Mouse (Mus musculus) gastrocnemius, postnatal 10 days (tissue): Measurements from ENCODE around the gene Crip2. TPM values are rescaled to one million over a fixed set of nuclear protein-coding genes. Genes with fewer than 3 reads are reported as not detected.
A peak's percentile ranks its signal among the peaks of the same experiment; 100 is the strongest.

ENCODE experiments used
- DNase-seq: peaks from one replicate; pipeline ENCODE4 v3.0.0; 2021; ENCODE audit warnings: mixed read lengths
- long read RNA-seq, 2 experiments: library from polyadenylated mRNA; stranded (forward); transcript quantifications; one replicate each; pipeline ENCODE4 v2.0.0; 2021
- total RNA-seq, 2 experiments: library from RNA; stranded (reverse); gene quantifications; 2 replicates each; pipeline ENCODE4 v1.2.3; 2021

The Crip2 gene
- 100 to 1,000 TPM in 1 of 2 experiments, 10 to 100 TPM in 1; 94.0 to 102 TPM for total RNA-seq
- long read RNA-seq, experiment 1, transcript Crip2-201 (7 exons, 1,439 nt): major isoform, 131 of 136 reads
- long read RNA-seq, experiment 1, partial matches to known transcripts: 3 of 136 reads
- long read RNA-seq, experiment 1, other reads (novel, unspliced or antisense): 1 of 136 reads
- long read RNA-seq, experiment 2, transcript Crip2-201 (7 exons, 1,439 nt): major isoform, 135 of 146 reads
- long read RNA-seq, experiment 2, partial matches to known transcripts: 1 of 146 reads
- long read RNA-seq, experiment 2, other reads (novel, unspliced or antisense): 8 of 146 reads

DNA sequence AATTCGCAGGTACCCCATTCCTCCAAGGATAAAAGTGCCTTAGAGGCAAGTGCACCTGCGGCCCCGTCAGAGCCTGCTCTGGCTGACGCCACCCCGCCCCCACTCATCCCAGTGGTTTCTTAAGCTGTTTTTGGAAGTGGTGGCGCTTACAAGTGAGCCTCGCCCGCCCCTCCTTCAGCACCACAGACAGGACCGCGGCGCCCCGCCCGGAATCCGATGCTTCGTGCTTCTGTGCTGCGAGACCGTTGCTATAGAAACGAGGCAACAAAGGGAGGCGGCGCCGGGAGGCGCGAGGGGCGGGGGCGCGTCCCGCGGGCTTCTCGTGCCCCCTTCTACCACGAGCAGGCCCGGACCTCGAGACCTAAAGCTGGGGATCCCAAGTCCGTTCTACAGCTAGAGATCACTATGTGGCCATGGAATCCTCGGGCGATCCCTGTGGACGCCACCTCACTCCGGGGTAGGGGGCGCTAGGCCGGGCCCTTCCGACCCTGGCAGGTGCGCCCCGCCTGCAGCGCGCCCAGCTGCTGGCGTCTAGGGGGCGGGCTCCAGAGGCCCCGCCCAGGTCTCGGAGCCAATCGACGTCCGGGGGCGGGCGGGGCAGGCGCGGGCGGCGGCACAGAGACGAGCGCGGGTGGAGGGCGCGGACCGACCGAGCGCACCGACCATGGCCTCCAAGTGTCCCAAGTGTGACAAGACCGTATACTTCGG lies at the start of gene Crip2:
Gene Crip2, plus strand, starts transcription at position 329 of the 708 bp plus-strand sequence.
- peak; percentile 83 for DNase-seq

DNA sequence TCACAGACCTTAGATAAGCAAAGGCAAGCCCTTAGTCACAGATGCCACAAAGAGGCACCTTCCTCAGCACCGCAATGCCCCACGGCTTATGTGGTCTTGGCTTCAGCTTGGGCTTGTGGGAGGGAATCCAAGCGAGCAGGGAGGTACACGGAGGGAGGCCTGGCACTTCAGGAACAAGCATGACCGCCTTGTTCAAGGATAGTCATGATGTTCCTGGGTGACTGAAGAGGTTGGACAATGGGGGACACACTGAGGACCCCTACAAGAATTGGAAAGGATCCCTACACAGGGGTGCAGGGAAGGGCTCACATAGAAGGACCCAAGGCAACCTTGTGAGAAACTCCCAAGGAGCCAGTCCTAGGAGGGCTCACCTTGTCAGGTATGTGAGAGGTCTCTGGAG lies 43.0 kb upstream of the Crip2 start:
- no peak for DNase-seq

DNA sequence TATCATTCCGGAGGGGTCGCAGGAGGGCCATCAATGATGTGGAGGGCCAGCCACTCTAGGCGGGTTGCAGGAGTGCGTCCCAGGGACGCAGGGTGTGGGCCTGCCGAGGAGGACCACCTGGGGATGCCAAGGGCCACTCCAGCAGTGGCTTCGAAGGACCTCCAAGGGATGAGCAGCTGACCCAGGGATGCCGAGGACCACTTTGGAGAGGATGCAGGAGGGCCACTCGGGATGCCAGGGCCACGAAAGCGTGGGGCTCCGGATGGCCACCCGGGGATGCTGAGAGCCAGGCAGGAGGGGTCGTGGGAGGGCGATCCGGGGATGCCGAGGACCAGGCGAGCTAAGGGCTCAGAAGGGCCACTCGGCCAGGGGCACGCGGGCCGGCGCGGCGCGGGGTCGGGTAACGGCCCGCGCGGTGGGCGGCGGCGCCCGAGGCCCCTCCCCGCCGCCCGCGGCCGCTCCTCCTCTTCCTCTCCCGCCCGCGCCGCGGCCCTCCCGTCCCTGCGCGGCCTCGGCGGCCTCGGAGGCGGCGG lies 42.2 kb upstream of the Crip2 start, which contains the start of gene Mta1:
Gene Mta1, plus strand, starts transcription at position 530 of the 533 bp plus-strand sequence.
- DNase-seq: peak; percentile 63

DNA sequence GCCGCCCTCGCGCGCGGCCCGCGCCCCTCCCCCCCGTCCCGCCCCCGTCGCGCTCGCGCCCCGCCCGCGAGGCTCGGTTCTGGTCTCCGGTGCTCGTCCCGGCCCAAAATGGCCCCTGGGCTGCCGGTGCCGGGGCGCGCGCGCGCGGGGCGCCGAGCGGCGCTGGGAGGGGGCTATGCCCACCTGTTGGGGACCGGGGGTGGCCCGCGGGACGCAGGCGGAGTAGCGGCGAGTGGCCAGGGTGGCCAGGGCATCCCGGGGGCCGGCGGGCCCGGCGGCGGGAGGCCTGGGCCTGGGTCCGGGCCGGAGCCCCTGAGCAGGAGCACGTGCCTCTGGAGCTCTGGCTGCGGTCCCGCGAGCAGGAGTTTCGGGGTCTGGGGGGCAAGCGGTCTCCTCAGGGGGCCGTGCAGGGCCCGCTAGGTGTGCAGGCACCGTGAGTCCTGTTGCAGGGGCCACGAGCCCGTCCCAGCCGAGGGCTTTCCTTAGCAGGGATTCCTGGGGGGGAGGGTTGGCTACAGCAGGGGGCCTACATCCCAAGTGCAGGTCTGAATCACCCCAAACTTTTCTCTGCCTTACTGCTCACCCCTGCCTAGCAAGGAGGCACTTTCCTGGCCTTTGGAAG lies 41.4 kb upstream of the Crip2 start:
- peak; percentile 50 for DNase-seq

DNA sequence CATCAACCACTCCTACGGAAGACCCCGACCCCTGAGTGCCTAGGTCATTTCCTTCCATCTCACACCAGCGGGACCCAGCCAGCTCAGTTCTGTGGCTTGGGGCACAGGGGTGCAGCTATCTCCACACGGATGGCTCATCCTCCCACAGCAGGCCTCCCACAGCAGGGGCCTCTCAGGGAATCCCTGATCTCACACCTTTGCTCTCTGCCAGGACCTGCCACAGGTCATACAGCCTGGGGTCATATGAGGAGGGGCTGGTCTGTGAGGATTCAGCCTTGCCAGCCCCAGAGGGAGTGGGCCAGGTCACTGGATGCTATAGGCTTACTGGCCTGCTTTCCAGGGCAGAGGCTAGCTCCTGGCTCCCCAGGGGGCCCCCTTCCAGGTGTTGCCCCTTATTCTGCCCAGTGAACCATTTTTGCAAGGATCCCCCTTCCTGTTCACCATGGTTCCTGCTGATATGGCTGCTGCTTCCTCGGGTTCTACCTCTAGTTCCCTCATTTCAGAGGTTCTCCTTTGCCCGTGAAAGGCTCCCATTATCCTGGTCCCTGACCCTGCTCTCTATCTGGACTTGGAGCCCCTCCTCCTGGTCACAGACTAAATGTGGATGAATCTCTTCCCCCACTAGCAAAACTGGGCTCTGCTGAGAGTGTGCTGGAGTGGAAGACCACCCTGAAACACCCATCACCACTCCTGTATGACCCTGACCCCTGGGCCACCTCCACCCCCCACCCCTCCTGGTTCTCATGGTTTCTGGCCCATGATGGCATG lies 40.4 kb upstream of the Crip2 start:
- no peak for DNase-seq

DNA sequence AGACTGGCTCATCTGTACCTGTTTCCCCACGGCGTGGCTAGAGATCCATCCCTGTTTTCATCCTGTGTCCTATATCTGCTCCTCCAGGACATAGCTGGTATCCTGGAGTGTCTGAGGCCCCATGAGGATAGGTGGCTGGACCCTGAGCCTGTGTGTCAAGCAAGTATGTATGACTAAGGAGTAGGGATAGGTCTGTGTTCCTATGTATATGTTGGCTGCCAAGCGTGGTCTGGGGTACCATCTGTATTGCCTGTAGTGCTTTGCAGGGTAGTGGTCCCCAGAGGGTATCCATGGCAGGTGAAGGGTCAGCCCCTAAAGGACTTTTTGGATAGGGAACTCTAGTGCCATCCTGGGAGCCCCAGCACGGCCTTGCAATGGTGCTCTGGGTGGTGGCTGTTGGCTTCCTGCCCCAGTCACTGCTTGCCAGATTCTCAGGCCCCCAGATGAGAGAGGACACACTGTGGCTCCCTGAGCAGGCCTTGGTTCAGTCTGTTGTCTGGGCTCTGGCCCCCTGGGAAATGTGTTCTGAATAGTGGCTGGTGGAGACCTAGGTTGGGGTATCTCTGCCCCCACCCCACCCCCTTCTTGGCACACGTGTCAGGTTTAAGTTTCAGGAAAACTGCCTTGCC lies 39.5 kb upstream of the Crip2 start:
- DNase-seq: peak; percentile 51

DNA sequence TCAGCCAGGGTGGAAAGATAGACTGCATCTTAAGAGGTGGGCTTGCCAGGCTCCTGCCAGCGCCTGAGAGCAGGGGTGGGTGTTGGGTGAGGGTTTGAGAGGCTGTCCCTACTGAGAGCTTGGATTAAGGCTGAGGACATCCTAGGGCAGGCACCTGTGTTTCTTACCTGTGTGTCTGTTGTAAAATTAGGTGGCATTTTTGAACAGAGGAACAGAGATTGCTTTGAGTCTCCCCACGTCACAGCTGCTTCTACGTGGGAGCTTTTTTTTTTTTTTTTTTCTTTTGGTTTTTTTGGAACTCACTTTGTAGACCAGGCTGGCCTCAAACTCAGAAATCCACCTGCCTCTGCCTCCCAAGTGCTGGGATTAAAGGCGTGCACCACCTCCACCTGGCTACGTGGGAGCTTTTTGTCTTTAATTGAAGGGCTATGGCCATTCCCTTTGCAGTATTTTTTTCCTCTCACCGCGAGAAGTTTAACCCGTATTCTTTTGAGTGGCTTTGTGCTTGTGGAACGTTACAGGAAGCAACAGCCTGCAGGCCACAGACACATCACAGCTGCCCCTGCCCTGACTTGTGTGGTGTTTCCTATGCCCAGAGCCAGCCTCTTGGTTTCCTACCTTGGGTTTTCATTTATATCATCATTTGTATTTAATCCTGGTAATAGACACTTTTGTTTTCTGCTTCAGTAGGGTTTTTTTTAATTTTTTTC lies 38.6 kb upstream of the Crip2 start:
- no peak for DNase-seq

DNA sequence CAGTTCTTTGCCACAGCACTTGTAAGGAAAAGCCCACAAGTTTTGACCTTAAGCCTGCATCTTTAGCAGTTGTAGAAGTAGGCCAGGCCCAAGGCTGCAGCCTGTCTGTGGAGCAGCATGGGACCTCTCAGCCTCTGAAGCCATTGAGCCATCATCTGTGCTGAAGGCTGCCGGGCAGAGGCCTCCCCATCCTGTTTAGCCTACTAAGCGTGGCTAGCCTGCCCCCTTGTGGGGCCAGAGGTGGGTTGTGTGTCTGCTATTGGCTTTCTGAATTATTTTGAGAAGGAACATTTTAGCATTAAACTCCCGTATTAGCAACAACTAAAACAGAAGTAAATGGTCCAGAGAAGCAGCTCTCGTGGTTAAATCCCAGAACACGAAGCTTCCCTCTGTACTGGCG lies 37.6 kb upstream of the Crip2 start:
- DNase-seq: peak; percentile 64

DNA sequence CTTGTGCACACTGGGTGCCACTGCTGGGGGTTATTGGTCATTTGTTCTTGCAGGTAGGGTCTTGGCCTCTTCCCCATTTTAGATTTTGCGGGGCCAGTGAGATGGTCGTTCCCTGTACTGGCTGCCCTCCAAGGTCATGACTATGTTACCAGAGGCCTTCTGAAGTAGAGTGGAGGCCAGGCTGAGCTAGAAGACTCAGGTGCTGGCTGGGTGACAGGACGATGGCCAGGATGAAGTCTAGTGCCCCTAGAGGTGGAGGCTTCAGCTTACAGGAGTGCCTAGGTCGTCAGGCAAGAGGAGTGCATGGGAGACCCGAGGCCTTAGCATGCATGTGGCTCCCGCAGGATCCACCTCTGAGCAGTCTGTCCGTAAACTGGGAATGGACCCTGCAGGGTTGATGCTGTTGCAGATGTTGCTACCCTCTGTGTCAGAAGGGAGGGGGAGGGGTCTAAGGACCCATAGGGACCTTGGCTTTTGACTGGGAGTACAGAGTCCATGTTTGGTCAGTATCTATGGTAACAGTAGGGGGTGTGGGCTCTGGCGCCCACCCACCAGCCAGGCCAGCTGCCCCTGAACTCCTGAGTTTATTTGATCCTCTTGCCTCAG lies 36.1 kb upstream of the Crip2 start:
- DNase-seq: no peak

DNA sequence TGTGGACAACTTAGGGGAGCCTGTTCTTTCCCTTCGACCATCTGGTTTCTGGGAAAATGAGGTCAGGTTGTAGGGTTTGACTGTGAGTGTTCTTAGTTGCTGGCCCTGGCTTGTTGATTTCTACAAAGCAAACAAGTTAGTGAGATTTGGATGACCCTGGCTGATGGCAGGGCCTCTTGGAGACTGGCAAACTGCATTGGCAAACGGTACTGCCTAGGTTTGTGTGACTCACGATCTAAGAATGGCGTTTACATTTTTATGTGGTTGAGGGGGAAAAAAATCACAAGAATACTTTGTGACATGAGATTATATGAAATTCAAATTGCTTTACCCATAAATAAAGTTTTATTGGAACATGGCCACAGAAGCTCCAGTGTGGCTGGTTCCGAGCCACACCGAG lies 33.6 kb upstream of the Crip2 start:
- DNase-seq: no peak

DNA sequence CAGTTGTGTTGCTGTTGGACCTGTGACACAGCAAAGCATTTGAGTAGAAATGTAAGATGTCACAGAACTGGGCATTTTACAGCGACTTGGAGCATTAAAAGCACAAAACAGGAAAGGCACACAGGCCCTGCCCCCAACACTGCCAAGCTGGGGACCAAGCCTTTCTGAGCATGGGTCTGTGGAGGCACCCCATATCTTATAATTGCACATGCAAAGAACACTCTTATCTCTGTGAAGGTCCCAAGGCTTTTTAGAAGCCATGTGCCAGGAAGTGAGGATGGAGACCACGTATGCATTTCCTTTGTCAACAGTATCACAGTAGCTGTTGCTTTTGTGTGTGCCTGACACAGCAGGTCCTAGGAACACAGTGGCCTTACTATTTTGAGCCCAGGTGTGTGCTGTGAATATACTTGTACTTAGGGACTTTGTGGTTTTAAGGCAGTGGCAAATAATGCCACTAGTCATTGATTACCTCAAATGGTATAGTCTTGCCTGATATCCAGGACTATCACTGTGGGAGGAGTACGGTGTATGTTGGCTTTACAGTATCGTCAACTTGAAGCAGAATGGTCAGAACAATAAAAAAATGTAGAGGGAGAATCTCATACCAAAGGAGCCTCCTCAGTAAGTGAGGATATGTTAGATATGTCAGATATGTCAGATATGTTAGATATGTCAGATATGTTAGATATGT lies 32.5 kb upstream of the Crip2 start:
- DNase-seq: no peak

DNA sequence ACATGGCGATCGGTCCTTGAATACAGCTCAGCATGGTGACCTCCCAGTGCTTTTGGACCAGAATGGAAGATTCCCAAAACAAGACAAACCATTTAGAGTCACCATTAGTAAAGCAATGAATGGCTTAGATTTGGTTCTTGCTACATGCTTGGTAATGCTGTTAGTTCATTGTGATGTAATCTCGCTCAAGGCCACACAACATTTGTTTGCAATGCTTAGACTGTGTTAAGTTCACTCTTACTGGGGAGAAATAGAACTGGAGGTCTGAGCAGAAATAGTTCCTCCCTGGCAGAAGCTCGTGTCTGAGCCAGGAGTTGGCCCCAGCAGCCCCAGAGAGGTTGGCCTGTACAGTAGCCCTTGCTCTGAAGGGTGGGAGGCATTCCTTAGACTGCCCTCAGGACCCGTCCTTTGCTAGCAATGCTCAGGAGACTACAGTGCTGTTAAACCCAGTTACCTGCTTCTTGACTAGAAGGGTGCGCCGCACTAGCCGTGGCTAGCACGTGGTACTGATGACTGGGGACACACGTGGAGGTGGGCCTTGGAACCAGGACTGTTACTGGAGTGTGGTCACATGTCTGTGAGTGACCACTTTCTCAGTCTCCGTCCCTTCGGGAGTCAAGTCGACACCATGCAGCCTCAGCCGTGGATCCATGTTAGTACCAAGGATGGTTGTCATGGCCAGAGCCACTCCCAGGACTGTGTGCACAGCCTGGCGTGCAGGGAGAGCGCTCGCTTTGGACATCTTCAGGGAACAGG lies 31.3 kb upstream of the Crip2 start:
- DNase-seq: no peak

DNA sequence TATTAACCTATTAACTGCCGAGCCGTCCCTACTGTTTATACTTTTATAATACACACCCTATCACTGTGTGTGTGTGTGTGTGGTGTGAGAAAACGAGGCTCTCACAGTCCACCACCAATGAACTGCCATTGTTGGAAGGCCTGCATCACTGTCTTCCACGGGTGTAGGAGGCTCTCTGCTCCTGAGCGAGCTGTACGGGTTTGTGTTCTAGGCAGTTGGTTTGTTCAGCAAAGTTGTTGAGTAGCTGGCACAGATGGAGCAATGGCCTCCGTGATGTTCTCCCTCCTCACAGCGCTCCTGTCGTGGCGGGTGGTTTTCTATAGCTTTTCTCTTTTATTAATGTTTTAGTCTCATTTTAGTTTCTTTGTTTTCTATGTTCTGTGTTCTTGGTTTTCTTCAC lies 30.2 kb upstream of the Crip2 start:
- no peak for DNase-seq

DNA sequence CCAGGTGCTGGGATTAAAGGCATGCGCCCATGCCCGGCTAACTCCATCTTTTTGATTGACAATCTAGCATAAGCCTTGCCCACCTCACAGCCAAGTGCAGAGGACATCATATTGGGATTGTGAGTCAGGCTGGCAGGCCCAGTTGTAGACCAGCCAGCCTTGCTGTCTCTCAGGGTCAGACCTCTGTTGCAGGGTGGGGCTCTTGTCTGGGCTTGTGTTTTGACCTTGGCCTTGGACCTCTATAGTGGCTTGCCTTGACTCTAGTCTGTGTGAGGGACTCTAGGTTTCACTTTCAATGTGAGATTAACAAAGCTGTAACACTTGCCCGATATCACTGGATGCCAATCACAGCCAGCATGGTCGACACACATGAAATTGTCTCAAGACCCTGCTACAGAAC lies 25.9 kb upstream of the Crip2 start:
- DNase-seq: no peak

DNA sequence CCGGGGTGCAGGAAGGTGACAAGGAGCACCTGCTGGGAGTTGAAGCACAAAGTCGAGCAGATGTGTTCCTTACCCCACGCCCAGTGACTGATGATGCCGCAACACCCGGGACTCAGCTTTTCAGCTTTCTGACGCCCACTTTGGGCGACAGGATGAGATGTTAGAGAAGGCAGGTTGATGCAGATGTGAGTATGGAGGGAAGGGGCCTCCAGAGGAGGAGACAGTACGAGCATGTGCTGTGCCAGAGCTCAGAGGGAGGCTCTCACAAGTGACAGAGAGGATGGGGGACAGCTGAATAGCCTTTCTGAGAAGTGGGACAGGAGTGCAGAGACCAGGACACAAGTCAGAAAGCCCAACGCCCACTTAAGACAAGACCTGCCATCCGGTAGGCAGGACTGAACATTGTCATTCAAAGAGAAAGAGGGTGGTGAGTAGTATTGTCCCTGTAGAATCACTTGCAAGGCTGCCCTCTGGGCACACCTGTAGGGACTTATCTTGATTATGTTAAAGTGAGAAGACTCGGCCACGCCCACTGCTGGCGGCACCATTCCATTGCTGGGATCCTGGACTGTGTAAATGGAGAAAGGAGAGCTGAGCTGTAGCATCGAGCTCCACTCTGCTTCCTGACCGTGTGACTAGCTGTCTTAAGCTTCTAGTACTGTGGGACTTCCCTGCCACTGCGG lies 25.0 kb upstream of the Crip2 start:
- no peak for DNase-seq

DNA sequence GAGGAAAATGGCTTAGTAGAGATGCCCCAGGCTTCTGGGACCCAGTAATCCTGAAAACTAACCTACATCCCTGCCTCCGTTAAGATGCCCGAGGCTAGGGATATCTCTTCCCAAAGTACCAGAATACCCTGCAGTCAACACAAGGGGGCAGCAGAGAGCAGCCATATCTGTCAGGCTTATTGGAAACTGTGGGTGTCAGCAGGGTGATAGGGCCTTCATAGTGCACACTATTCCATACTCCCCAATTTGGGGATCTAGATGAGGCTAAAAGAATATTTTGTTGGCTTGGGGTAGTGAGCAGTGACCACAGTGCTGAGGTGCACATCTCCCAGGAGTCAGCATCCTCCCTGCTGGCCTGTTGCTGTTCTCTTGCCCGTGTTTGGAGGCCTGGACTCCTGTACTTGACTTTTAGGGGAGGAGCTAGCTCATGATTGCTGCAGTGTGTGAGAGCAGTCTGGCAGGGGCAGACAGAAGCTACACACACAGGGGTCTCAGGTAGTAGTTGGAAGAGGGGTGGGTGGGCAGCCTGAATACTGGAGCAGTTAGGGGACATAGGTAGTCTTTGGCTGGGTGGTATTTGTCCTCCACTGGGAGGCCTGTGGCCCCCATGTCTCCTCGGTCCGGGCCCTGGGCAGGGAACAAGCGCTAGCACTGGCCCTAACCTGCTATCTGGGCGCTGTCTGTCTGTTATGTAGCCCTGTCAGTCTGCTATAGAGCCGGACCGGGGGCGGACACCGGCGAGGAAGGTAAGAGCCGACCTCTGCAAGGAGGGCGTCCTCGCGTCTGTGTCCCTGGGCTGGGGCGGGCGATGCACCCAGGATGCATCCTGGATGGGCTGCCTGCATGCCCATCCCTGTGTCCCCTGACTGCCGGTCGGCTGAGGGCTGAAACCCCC lies 20.3 kb upstream of the Crip2 start:
- DNase-seq: peak; percentile 88

DNA sequence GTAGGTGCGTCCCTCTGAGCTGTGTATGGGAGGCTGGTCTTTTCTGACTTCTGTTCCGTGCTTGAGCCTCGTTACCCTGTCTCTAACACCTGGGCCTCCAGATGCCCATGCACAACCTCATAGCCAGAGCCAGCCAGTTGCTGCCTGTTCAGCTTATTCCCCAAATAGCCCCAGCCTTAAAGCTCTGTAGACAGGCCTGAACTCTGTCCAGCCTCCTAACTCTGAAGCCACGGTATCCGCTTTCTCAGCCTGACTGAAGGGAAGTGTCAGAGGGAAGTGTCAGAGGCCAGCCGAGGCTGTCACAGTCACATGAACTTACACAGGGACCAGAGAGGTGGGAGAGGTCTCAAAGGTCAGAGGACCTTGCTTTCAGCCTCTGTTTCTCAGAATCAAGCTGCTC lies 15.3 kb upstream of the Crip2 start:
- no peak for DNase-seq

DNA sequence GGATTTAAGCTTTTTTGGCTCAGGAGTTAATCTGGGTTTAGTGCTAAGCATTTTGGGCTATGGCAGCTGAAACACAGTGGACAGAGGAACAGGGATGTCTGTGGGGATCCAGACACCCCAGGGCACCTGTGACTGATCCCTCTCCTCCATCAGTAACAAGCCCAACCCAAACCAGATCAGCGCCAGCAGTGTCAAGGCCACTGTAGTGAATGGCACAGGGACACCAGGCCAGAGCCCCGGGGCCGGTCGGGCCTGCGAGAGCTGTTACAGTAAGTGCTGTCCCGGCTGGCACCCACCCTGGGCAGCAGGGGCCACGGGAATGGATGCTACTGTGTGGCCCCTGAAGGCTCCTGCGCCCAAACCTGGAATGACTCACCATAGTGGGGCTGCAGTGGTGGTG lies 9.3 kb upstream of the Crip2 start:
- no peak for DNase-seq
